Mouse (Mus musculus) forebrain, embryonic 15.5 days (tissue): ENCODE measurements at regions not wholly inside any gene's neighbourhood (a gene's known extent, or its start where the extent isn't known, plus 50 kb on each side); places are given as distances from the start of the nearest gene placed in this dataset.

Source experiments
- ATAC-seq: fragments of 200-750 bp; cut with Nextera tagmentation; replicated peaks from 2 replicates; pipeline ENCODE4 v1.8.0; 2017; ENCODE audit warnings: mild to moderate bottlenecking, moderate TSS enrichment, moderate library complexity
- H3K27ac ChIP-seq: fragments of 300-500 bp; sonication (generic); replicated peaks from 2 replicates; pipeline ENCODE4 v1.5.1; 2015; ENCODE audit warnings: mild to moderate bottlenecking, inconsistent platforms
- H3K27me3 ChIP-seq: fragments of 300-500 bp; sonication (generic); 2 replicates; pipeline ENCODE4 v1.6.1; 2015; ENCODE audit warnings: inconsistent platforms
- H3K36me3 ChIP-seq: fragments of 300-500 bp; sonication (generic); 2 replicates; pipeline ENCODE4 v1.6.1; 2015; ENCODE audit warnings: mild to moderate bottlenecking, inconsistent platforms
- H3K4me1 ChIP-seq: fragments of 300-500 bp; sonication (generic); 2 replicates; pipeline ENCODE4 v1.6.1; 2015; ENCODE audit warnings: inconsistent platforms
- H3K4me2 ChIP-seq: fragments of 300-500 bp; sonication (generic); replicated peaks from 2 replicates; pipeline ENCODE4 v1.6.1; 2015; ENCODE audit warnings: mild to moderate bottlenecking, inconsistent platforms
- H3K4me3 ChIP-seq: fragments of 300-500 bp; sonication (generic); 2 replicates; pipeline ENCODE4 v1.5.1; 2015; ENCODE audit warnings: mild to moderate bottlenecking, inconsistent platforms
- H3K9ac ChIP-seq: fragments of 300-500 bp; sonication (generic); replicated peaks from 2 replicates; pipeline ENCODE4 v1.6.1; 2015; ENCODE audit warnings: mild to moderate bottlenecking, inconsistent platforms
- H3K9me3 ChIP-seq: fragments of 300-500 bp; sonication (generic); 2 replicates; pipeline ENCODE4 v1.6.1; 2016; ENCODE audit warnings: inconsistent platforms
- WGBS: fragments of 180-500 bp; shearing (Covaris S2); methylation state at CpG from one replicate; pipeline ENCODE4 v1.1.7; 2015; ENCODE audit warnings: mixed read lengths; 5-methylcytosine and 5-hydroxymethylcytosine counted together

- H3K4me1 ChIP-seq: no peaks in the 10 kb centered on the region
- ATAC-seq: peak; percentile 51; the same call in 1 of the 2 replicates
- no peak overlapping the region for H3K4me3 ChIP-seq
- no peaks in the 10 kb centered on the region for H3K36me3 ChIP-seq
- no peaks in the 10 kb centered on the region for H3K9me3 ChIP-seq
- WGBS: 33% methylated on average over 8 of the region's 8 CpGs
- H3K27ac ChIP-seq: no peak overlapping the region
- no peaks in the 10 kb centered on the region for H3K27me3 ChIP-seq
- no peak overlapping the region for H3K9ac ChIP-seq
- no peak overlapping the region for H3K4me2 ChIP-seq
Measured at GRCm38 (mm10) chr10:83906751-83907150, 184.1 kb downstream of the 1500009L16Rik start.

GRCm38 (mm10) chr10:83910649-83911370, 188.1 kb downstream of the 1500009L16Rik start:
- Histone ChIP-seq H3K36me3 (no peaks in the 10 kb centered on the region), H3K9ac (no peak overlapping the region)
- WGBS: 93% methylated on average over 10 of the region's 10 CpGs

GRCm38 (mm10) chr10:83914401-83915132, 191.9 kb downstream of the 1500009L16Rik start:
- H3K9ac ChIP-seq: no peak overlapping the region
- no peak overlapping the region for H3K27ac ChIP-seq

More at GRCm38 (mm10) chr10:83910649-83911370, 188.1 kb downstream of the 1500009L16Rik start:
- no peaks in the 10 kb centered on the region for H3K9me3 ChIP-seq
- ATAC-seq: no peak
- peaks cover 11% of the 10 kb centered on the region; the same call in 1 of the 2 replicates for H3K4me1 ChIP-seq
- H3K27me3 ChIP-seq: no peaks in the 10 kb centered on the region
- no peak overlapping the region for H3K4me2 ChIP-seq
- H3K4me3 ChIP-seq: no peak overlapping the region
- no peak overlapping the region for H3K27ac ChIP-seq

GRCm38 (mm10) chr10:83915133-83915730, 192.6 kb downstream of the 1500009L16Rik start:
- no peak for ATAC-seq
- WGBS: 30% methylated on average over 9 of the region's 9 CpGs
- Histone ChIP-seq H3K4me3 (no peak overlapping the region), H3K9ac (no peak overlapping the region), H3K4me1 (peaks cover 11% of the 10 kb centered on the region; the same call in 1 of the 2 replicates), H3K9me3 (no peaks in the 10 kb centered on the region), H3K4me2 (no peak overlapping the region), H3K27me3 (no peaks in the 10 kb centered on the region), H3K36me3 (no peaks in the 10 kb centered on the region), H3K27ac (no peak overlapping the region)

More at GRCm38 (mm10) chr10:83914401-83915132, 191.9 kb downstream of the 1500009L16Rik start:
- Histone ChIP-seq H3K4me2 (no peak overlapping the region), H3K4me3 (no peak overlapping the region), H3K4me1 (peaks cover 11% of the 10 kb centered on the region; the same call in 1 of the 2 replicates), H3K9me3 (no peaks in the 10 kb centered on the region), H3K27me3 (no peaks in the 10 kb centered on the region), H3K36me3 (no peaks in the 10 kb centered on the region)
- ATAC-seq: no peak
- 33% methylated on average over 12 of the region's 12 CpGs for WGBS

- Histone ChIP-seq H3K9ac (no peak overlapping the region), H3K4me3 (no peak overlapping the region), H3K9me3 (no peaks in the 10 kb centered on the region), H3K27me3 (no peaks in the 10 kb centered on the region), H3K4me1 (peaks cover 10% of the 10 kb centered on the region), H3K36me3 (no peaks in the 10 kb centered on the region), H3K4me2 (no peak overlapping the region), H3K27ac (peak overlapping the region; percentile 24; the same call in 1 of the 2 replicates)
- ATAC-seq: peak; percentile 80
- 39% methylated on average over 4 of the region's 4 CpGs for WGBS
Measured at GRCm38 (mm10) chr10:83926990-83927389, 204.3 kb downstream of the 1500009L16Rik start.

GRCm38 (mm10) chr10:83927554-83927953, 204.9 kb downstream of the 1500009L16Rik start:
- no peaks in the 10 kb centered on the region for H3K9me3 ChIP-seq
- peak; percentile 75 for ATAC-seq
- H3K36me3 ChIP-seq: no peaks in the 10 kb centered on the region
- no peak overlapping the region for H3K4me3 ChIP-seq
- WGBS: 32% methylated on average over 2 of the region's 2 CpGs
- H3K27ac ChIP-seq: peak overlapping the region; percentile 24
- H3K4me1 ChIP-seq: peaks cover 10% of the 10 kb centered on the region
- no peak overlapping the region for H3K4me2 ChIP-seq
- H3K9ac ChIP-seq: no peak overlapping the region
- H3K27me3 ChIP-seq: no peaks in the 10 kb centered on the region

- H3K9ac ChIP-seq: no peak overlapping the region
- H3K4me2 ChIP-seq: no peak overlapping the region
- H3K4me1 ChIP-seq: peaks cover 10% of the 10 kb centered on the region
- no peaks in the 10 kb centered on the region for H3K27me3 ChIP-seq
- no peak overlapping the region for H3K27ac ChIP-seq
- no peak for ATAC-seq
- H3K4me3 ChIP-seq: no peak overlapping the region
- no peaks in the 10 kb centered on the region for H3K36me3 ChIP-seq
- no peaks in the 10 kb centered on the region for H3K9me3 ChIP-seq
- 84% methylated on average over 3 of the region's 3 CpGs for WGBS
Measured at GRCm38 (mm10) chr10:83931758-83932157, 209.1 kb downstream of the 1500009L16Rik start.

- H3K36me3 ChIP-seq: no peaks in the 10 kb centered on the region
- no peak overlapping the region for H3K27ac ChIP-seq
- H3K4me2 ChIP-seq: no peak overlapping the region
- no peaks in the 10 kb centered on the region for H3K4me1 ChIP-seq
- no peak for ATAC-seq
- H3K4me3 ChIP-seq: no peak overlapping the region
- H3K9ac ChIP-seq: no peak overlapping the region
- no peaks in the 10 kb centered on the region for H3K9me3 ChIP-seq
- WGBS: 90% methylated on average over 7 of the region's 7 CpGs
- no peaks in the 10 kb centered on the region for H3K27me3 ChIP-seq
Measured at GRCm38 (mm10) chr10:83933201-83933600, 210.5 kb downstream of the 1500009L16Rik start.

GRCm38 (mm10) chr10:83934498-83934897, 211.8 kb downstream of the 1500009L16Rik start:
- no peak for ATAC-seq
- no peak overlapping the region for H3K27ac ChIP-seq
- H3K4me3 ChIP-seq: no peak overlapping the region
- no peak overlapping the region for H3K4me2 ChIP-seq
- H3K9me3 ChIP-seq: no peaks in the 10 kb centered on the region
- no peaks in the 10 kb centered on the region for H3K27me3 ChIP-seq
- no peak overlapping the region for H3K9ac ChIP-seq
- 49% methylated on average over 3 of the region's 3 CpGs for WGBS
- H3K36me3 ChIP-seq: no peaks in the 10 kb centered on the region
- no peaks in the 10 kb centered on the region for H3K4me1 ChIP-seq

GRCm38 (mm10) chr10:83937168-83937567, 214.5 kb downstream of the 1500009L16Rik start:
- H3K9me3 ChIP-seq: no peaks in the 10 kb centered on the region
- H3K27me3 ChIP-seq: no peaks in the 10 kb centered on the region
- H3K27ac ChIP-seq: no peak overlapping the region
- H3K36me3 ChIP-seq: no peaks in the 10 kb centered on the region
- H3K4me1 ChIP-seq: no peaks in the 10 kb centered on the region
- WGBS: 74% methylated on average over 9 of the region's 9 CpGs
- H3K9ac ChIP-seq: no peak overlapping the region
- H3K4me2 ChIP-seq: no peak overlapping the region
- no peak overlapping the region for H3K4me3 ChIP-seq
- no peak for ATAC-seq

GRCm38 (mm10) chr10:83942101-83942500, 219.4 kb downstream of the 1500009L16Rik start:
- Histone ChIP-seq H3K4me1 (no peaks in the 10 kb centered on the region), H3K27ac (no peak overlapping the region), H3K9me3 (no peaks in the 10 kb centered on the region), H3K36me3 (no peaks in the 10 kb centered on the region), H3K4me2 (no peak overlapping the region), H3K4me3 (no peak overlapping the region), H3K27me3 (no peaks in the 10 kb centered on the region), H3K9ac (no peak overlapping the region)
- WGBS: 91% methylated on average over 3 of the region's 3 CpGs
- ATAC-seq: no peak

GRCm38 (mm10) chr10:83944158-83944557, 221.5 kb downstream of the 1500009L16Rik start:
- H3K9me3 ChIP-seq: no peaks in the 10 kb centered on the region
- no peak overlapping the region for H3K27ac ChIP-seq
- no peak for ATAC-seq
- H3K4me1 ChIP-seq: no peaks in the 10 kb centered on the region
- H3K4me3 ChIP-seq: no peak overlapping the region
- H3K9ac ChIP-seq: no peak overlapping the region
- no peaks in the 10 kb centered on the region for H3K36me3 ChIP-seq
- H3K4me2 ChIP-seq: no peak overlapping the region
- 87% methylated on average over 1 of the region's 1 CpGs for WGBS
- no peaks in the 10 kb centered on the region for H3K27me3 ChIP-seq
